Mouse (Mus musculus) cerebellum, postnatal 25 days (tissue): ENCODE data around the gene Ifi203.
"Not testable (repeated sequence)": the region's sequence is repeated elsewhere in the genome, so short reads cannot be mapped to it uniquely, and the experiment has no call there.

Source experiments
- DNase-seq, 2 experiments: peaks; one replicate each; pipeline ENCODE4 v3.0.0; 2021; ENCODE audit warnings: mixed read lengths in 2 of 2

Ifi203 gene

DNA sequence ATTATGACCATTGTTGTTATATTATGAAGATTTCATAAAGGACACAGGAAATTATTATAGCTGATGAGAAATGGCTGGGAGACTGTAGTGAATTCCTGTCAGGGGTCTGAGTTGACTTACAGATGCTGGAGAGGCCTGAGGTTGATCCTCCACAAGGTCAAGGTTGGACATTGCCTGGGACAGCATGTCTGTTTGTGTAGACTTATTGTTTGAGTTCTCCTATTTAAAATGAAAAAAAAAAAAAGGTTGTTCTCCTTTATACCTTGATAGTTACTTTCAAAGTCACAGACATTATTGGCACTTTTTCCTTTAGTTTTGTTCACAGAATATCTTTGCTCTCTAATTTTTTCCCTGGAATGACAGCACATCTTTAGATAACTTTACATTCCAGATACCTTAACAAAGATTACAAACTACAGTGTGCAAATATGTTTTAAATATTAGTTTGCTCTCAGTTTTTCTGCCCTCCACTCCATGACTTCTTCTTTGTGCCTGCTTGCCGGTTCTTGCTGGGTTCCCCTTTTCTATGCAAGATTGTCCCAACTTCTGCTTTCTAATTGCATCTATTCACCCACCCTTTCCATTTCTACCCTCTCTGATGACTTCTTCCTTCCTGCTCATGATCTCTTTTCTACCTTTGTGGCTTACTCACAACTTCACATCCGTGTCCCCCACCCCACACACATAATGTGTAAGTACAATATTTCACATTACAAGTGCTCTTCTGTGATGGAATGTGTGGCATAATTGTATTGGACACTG lies 55.3 kb downstream of the Ifi203 start:
- DNase-seq: not testable (repeated sequence)

GRCm38 (mm10) chr1:173880004-173880666 lies 62.3 kb downstream of the Ifi203 start:
- DNase-seq: peak; percentile 48 to 66

DNA sequence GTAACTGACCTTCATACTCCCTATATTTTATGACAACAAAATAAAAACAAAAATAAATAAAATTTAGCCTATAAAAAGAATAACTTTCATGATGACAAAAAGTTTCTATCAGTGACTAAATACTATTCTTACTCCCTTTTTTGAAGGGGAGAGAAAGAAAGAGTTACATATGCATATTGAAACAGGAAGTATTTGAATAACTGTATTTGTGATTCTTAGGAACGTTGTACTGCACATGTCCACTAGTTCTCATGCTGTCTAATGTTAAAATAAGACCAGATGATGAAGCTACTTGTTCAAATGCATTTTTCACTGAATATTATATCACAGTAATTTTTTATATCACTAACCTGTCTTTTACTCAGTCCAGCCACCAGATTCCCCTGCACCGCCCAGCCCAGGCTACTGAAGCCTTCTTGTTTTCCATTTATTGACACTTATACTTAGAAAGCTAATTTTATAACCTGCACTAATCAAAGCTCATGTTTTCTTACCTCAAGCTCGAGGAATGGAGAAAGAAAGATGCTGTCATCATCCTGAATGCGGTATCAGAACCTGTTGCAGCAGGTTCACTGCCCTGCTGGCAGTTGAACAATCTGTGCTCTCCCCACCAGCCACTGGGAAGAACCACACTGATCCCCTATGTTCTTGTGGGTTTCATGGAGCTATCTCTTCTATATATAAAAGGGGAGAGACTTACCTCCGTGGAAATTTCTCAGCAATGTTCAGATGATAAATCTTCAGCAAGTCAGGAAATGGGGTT lies 63.1 kb downstream of the Ifi203 start:
- DNase-seq: peak in 1 of 2 experiments; percentile 6

DNA sequence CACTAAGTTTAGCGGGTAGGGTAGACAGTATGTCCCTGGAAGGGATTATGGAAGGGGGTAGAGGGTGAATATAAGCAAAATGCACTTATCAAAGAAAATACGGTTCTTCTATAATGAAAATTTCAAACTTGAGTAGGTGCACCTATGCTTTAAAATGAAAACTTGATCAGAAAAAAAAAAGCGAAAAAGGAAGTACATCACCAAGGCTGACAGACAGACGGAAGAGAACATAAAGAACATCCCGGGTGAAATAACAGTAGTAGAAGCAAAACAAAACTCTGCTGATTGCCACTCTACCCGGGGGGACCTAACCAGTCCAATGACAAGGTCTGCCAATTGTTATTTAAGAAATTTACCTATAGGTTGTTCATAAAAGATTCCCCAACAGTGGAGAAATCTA lies 64.2 kb downstream of the Ifi203 start:
- not testable (repeated sequence) for DNase-seq

DNA sequence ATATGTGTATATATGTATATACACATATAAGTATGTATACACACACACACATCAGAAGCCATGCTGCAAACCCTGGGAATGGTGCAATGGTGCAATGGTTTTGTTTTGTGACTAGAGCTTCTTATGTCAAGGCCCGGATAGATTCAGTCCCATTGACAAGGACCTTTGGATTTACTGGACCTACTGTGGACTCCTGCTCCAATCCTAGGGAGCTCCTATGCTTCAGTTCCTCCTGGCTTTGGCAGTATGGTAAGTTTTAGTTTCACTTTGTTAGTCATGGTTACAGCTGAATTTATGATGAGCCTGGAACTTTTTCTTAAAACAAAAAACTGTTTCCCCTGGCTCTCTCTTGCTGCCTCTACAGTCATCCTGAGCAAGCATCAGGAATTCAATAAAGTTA lies 65.3 kb downstream of the Ifi203 start:
- not testable (repeated sequence) for DNase-seq
